Mouse (Mus musculus): ENCODE data around the gene Sdk1.

Sdk1 gene

GRCm38 (mm10) chr5:142128181-142128611 is 886.9 kb downstream of the Sdk1 start:
- no peak for DNase-seq (ENCODE audit: low read depth)

GRCm38 (mm10) chr5:142130004-142130403 is 888.7 kb downstream of the Sdk1 start:
- DNase-seq (ENCODE audit: low read depth) = no peak

GRCm38 (mm10) chr5:142139978-142140377 is 898.7 kb downstream of the Sdk1 start:
- DNase-seq (ENCODE audit: low read depth) = no peak

DNA sequence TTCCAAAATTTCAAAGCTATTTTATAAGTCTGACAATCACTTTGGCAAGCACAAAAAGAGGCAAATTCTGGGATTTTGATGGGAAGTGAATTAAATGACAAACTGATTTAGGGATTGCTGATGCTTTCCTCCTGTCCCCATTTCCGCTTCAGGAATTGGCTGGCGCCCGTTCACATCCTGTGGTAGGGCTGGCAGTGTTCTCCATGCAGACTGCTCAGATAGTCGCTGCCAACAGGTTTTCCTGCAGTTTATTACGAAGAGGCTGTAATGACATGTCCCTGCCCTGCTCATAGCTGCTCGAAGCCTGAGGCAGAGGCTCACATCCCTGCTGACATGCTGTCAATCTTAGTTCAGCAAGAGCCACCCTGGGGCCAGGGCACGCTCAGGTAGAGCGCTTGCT is 908.3 kb downstream of the Sdk1 start:
- no peak for DNase-seq (ENCODE audit: low read depth)

- peak; percentile 7 for DNase-seq (ENCODE audit: low read depth)
Measured at GRCm38 (mm10) chr5:142150756-142151155, 909.5 kb downstream of the Sdk1 start.

DNA sequence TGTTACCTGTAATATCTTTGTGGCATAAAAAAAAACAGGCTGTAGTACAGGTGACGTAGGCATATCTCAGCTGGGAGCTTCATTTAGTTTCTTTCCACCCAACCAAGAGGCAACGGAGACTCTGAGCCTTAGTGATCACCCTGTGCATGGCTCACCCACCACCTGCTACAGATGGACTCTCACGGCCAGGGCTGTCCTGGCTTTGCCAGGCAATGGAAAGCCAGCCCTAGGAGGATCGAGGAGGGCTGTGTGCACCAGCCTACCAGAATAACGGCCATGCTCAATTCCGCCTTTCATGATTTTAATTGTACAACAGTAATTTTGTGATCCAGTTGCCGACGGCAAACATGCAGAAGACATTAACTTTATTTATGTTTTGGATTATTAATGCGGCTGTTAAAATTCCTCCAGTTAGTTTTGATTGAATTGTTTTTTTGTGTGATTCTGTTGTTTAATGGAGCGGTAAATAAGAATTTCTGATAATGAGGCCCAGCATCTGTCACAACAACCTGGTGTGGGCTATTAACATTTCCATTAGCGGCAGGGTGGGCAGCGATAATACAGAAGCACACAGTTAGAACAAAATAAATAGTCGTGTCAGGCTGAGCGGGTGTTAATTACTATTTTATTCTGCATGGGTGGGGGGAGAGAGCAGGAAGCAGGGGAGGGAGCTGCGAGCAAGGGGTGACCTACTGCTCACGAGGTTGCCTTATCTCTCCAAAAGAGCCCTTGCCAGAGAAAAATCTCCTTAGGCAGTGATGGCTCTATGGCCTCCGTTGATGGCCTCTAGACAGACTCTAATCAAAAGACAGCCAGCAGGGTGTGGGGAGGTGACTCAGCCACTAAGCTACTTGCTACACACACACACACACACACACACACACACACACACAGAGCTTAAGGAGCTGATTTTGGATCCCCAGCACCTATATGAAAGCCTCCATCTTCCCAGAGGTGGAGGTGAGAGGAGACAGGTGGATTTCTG is 915.9 kb downstream of the Sdk1 start:
- no peak for DNase-seq (ENCODE audit: low read depth)

- no peak for DNase-seq (ENCODE audit: low read depth)
Measured at GRCm38 (mm10) chr5:142163483-142163882, 922.2 kb downstream of the Sdk1 start.

DNA sequence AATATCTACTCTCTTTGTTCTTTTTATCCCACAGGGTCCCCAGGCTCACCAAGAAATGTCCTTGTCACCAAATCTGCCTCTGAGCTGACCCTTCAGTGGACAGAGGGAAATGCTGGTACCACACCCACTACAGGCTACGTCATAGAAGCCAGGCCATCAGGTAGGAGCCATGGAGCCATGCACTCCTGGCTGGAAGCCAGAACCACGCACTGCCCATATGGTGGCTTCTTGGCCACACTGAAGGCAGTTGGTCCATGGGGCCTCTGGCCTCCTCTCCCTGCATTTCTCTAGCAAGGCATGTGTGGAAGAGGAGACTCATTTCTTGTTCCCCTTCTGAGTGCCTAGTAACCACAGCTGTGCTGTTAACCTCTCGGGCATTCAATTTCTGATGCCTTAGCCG is 932.3 kb downstream of the Sdk1 start:
- no peak for DNase-seq (ENCODE audit: low read depth)

DNA sequence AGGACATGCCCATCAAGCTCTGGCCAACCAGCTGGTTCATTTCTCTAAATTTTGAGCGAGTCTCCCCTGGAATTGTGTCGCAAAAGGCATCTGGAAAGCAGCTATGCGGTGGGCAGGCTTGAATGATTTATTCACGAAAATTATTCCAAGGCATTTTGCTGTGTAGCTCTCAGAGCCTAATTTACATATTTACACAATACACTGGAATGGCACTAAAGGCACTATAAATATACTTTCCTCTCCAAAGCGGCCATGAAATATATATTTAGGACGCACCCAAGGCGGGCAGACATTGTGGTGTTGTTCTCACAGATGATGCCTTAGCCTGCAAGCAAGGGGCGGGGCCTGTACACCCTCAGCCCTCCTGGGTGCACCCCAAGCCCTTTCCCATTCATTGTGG is 936.9 kb downstream of the Sdk1 start:
- DNase-seq (ENCODE audit: low read depth) = no peak

DNA sequence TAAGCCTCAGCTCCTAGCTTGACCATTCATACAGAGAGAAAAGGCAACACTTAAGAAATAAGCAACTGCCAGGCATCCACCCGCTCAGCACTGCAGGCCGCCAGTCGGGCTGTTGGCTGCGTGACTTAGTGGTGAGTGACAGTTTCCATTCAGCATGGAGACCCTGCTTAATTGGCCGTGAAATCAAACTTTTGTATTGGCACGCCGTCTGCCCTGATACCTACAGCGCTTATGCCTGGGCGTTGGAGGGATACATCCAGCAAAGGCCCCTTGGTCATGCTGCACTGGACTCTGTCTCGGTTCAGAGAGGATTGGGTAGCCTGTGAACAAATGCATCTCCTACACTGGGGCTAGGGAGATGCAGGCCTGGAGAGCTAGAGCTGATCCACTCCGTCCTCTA is 938.0 kb downstream of the Sdk1 start:
- DNase-seq (ENCODE audit: low read depth) = no peak

- no peak for DNase-seq (ENCODE audit: low read depth)
Measured at GRCm38 (mm10) chr5:142181862-142182261, 940.6 kb downstream of the Sdk1 start.

GRCm38 (mm10) chr5:142188765-142189164 is 947.5 kb downstream of the Sdk1 start:
- DNase-seq (ENCODE audit: low read depth) = no peak

DNA sequence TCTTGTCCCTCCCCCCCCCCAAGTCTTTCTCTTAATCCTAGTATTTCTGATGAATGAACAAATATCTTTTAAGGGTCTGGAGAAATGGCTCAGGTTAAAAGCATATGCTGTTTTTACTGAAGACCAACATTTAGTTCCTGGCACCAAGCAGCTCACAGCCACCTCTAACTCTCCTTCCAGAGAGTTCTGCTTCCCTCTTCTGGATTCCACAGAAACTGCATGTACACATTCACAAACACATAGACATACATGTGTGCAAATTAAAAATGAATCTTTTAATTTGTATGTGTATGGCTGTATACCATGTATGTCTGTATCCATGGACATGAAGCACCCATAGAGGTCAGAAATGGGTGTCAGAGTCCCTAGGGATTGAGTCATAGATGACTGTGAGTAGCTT is 968.6 kb downstream of the Sdk1 start:
- DNase-seq (ENCODE audit: low read depth) = peak; percentile 3

GRCm38 (mm10) chr5:142212252-142212651 is 971.0 kb downstream of the Sdk1 start:
- DNase-seq (ENCODE audit: low read depth) = no peak

GRCm38 (mm10) chr5:142215981-142216380 is 974.7 kb downstream of the Sdk1 start:
- no peak for DNase-seq (ENCODE audit: low read depth)

DNA sequence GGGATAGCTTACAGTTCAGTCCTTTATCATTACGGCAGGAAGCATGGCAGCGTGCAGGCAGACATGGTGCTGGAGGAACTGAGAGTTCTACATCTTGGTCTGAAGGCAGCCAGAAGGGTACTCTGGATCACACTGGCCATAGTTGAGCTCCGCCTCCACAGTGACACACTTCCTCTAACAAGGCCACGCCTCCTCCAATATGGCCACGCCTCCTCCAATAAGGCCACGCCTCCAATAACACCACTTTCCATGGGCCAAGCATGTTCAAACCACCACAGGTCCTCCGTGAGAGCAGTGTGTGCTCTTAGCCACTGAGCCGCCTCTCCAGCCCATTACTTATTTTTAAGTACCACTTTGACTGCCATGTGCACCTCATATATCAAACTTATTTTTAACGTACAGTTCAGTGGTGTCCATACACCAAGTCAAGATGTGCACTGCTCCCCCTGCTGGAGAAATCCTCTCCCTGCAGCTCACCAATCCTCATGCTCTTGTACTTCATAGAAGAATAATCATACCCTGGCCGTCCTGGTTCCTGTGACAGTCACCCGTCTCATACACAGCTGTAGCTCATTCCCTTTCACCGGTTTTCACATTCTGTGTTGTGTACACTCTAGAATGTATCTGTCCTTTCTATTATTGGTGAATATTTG is 979.7 kb downstream of the Sdk1 start:
- peak; percentile 20 for DNase-seq (ENCODE audit: low read depth)

- no peak for DNase-seq (ENCODE audit: low read depth)
Measured at GRCm38 (mm10) chr5:142228957-142229810, 987.9 kb downstream of the Sdk1 start.

DNA sequence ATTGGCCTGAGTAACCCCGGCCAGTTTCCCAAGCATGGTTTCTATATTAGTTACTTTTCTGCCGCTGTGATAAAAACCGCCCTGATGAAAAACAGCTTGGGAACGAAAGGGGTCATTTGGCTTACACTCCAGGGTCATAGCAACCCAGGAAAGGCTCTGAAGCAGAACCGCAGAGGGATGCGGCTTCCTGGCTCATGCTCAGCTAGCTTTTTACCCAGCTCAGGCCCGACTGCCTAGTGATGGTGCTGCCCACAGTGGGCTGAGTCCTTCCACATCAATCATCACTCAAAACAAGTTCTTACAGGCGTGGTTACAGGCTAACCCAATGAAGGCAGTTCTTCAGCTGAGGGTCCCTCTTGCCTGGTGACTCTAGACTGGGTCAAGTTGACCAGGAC is 988.5 kb downstream of the Sdk1 start:
- no peak for DNase-seq (ENCODE audit: low read depth)

DNA sequence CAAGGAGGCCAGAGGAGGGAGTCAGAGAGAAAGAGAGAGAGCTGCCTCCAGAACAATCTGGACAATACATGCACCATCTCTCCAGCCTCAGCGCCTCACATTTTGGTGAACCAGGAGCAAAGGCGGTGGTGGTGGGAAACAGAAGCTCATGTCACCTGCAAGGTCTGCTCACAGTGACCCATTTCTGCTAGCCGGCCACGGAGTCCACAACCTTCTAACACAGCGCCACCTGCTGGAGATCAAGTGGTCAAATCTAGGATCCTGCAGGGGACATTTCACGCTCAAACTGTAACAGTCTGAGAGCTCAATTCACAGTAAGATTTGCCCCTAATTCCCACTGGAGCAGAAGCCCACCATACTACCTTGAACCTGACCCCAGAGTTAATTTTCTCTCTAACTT is 999.0 kb downstream of the Sdk1 start:
- no peak for DNase-seq (ENCODE audit: low read depth)

DNA sequence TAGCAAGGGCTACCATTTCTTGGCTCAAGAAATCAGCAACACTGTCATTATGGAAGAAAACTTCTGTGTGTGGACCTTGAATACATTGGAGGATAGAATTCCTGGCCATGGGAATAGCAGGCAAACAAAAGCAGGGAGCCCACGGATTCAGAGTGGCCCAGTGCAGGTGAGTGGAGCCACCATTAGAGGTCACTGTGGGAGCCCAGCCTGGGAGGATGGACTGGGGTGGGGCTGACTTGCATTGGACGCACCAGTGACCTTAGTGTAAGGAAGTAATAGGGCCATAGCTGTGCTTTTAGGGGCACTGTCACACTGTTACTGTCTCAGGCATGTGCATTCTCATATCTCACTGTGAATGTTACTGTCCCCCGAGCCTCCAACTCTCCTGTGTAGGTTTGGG is 1001.3 kb downstream of the Sdk1 start:
- DNase-seq (ENCODE audit: low read depth) = no peak

- DNase-seq (ENCODE audit: low read depth) = no peak
Measured at GRCm38 (mm10) chr5:142243069-142243468, 1001.8 kb downstream of the Sdk1 start.

GRCm38 (mm10) chr5:142256231-142256630 is 1014.9 kb downstream of the Sdk1 start:
- DNase-seq (ENCODE audit: low read depth) = no peak

Data from NIH3T3 (cell line).